Mouse (Mus musculus) neural tube, embryonic 11.5 days (tissue): ENCODE results near the gene 4933402J07Rik. TPM values are rescaled to one million over a fixed set of nuclear protein-coding genes. Genes with fewer than 3 reads are reported as not detected.
A peak's percentile ranks its signal among the peaks of the same experiment; 100 is the strongest.

Experiments
- ATAC-seq: fragments of 200-750 bp; cut with Nextera tagmentation; 2 replicates; pipeline ENCODE4 v1.8.0; 2017; ENCODE audit warnings: moderate number of reproducible peaks, mild to moderate bottlenecking, moderate TSS enrichment, moderate library complexity; ENCODE audit not compliant: insufficient read depth, low FRiP score, low TSS enrichment
- DNase-seq: peaks from one replicate; pipeline ENCODE4 v3.0.0-alpha.2; 2015; ENCODE audit warnings: low spot score
- H3K27ac ChIP-seq: fragments of 300-500 bp; sonication (generic); 2 replicates; pipeline ENCODE4 v1.5.1; 2014; ENCODE audit warnings: low read depth, mild to moderate bottlenecking, low read length
- H3K27me3 ChIP-seq: fragments of 300-500 bp; sonication (generic); 2 replicates; pipeline ENCODE4 v1.6.1; 2014; ENCODE audit warnings: mild to moderate bottlenecking, low read length, mixed read lengths; ENCODE audit not compliant: control insufficient read depth, insufficient read depth
- H3K36me3 ChIP-seq: fragments of 300-500 bp; sonication (generic); 2 replicates; pipeline ENCODE4 v1.6.1; 2014; ENCODE audit warnings: mild to moderate bottlenecking, low read length, moderate library complexity, mixed read lengths; ENCODE audit not compliant: control insufficient read depth, insufficient read depth
- H3K4me1 ChIP-seq: fragments of 300-500 bp; sonication (generic); 2 replicates; pipeline ENCODE4 v1.6.1; 2014; ENCODE audit warnings: low read length, mixed read lengths; ENCODE audit not compliant: control insufficient read depth, insufficient read depth
- H3K4me2 ChIP-seq: fragments of 300-500 bp; sonication (generic); 2 replicates; pipeline ENCODE4 v1.6.1; 2014; ENCODE audit warnings: low read depth, mild to moderate bottlenecking, moderate library complexity
- H3K4me3 ChIP-seq: fragments of 300-500 bp; sonication (generic); 2 replicates; pipeline ENCODE4 v1.5.1; 2014; ENCODE audit warnings: low read depth, low read length
- H3K9ac ChIP-seq: fragments of 300-500 bp; sonication (generic); 2 replicates; pipeline ENCODE4 v1.6.1; 2014; ENCODE audit warnings: mild to moderate bottlenecking, low read length
- H3K9me3 ChIP-seq: fragments of 300-500 bp; sonication (generic); 2 replicates; pipeline ENCODE4 v1.6.1; 2016; ENCODE audit warnings: low read length; ENCODE audit not compliant: control insufficient read depth
- WGBS: fragments of 180-500 bp; shearing (Covaris S2); extraction: QIAGEN DNeasy Blood & Tissue Kit; methylation state at CpG from one replicate; pipeline ENCODE4 v1.1.7; 2014; 5-methylcytosine and 5-hydroxymethylcytosine counted together
- polyA plus RNA-seq: library from polyadenylated mRNA; unstranded; fragments of >200 nt; fragmentation: Nextera tagmentation; extraction: Ambion mirVana; gene quantifications from 2 replicates; pipeline ENCODE4 v1.2.1, GENCODE M21; 2014

Gene 4933402J07Rik
- polyA plus RNA-seq, 1 experiment from 2014 or later = not detected

GRCm38 (mm10) chr8:87552801-87553200 is 10.9 kb upstream of the 4933402J07Rik start:
- H3K36me3 ChIP-seq = no peaks in the 10 kb centered on the region
- no peaks in the 10 kb centered on the region for H3K27me3 ChIP-seq
- no peak overlapping the region for H3K4me3 ChIP-seq
- no peak overlapping the region for H3K9ac ChIP-seq
- no peaks in the 10 kb centered on the region for H3K4me1 ChIP-seq
- DNase-seq (no peak), ATAC-seq (no peak)
- WGBS = 88% methylated on average over 1 of the region's 1 CpGs
- H3K27ac ChIP-seq = no peak overlapping the region
- no peaks in the 10 kb centered on the region for H3K9me3 ChIP-seq
- no peak overlapping the region for H3K4me2 ChIP-seq

GRCm38 (mm10) chr8:87560801-87561200 is 2.9 kb upstream of the 4933402J07Rik start:
- 84% methylated on average over 2 of the region's 2 CpGs for WGBS
- Histone ChIP-seq H3K4me1 (no peaks in the 10 kb centered on the region), H3K9ac (no peak overlapping the region), H3K27ac (no peak overlapping the region), H3K27me3 (no peaks in the 10 kb centered on the region), H3K4me2 (no peak overlapping the region), H3K4me3 (no peak overlapping the region), H3K36me3 (no peaks in the 10 kb centered on the region), H3K9me3 (no peaks in the 10 kb centered on the region)
- no peak for DNase-seq
- ATAC-seq = no peak

- ATAC-seq = no peak
- 88% methylated on average over 5 of the region's 5 CpGs for WGBS
- no peak overlapping the region for H3K4me3 ChIP-seq
These were observed 5.5 kb downstream of the 4933402J07Rik start for GRCm38 (mm10) chr8:87569203-87569602.

GRCm38 (mm10) chr8:87569706-87570563 is 6.3 kb downstream of the 4933402J07Rik start:
- no peak overlapping the region for H3K27ac ChIP-seq
- peak; percentile 38 for DNase-seq
- 34% methylated on average over 13 of the region's 13 CpGs for WGBS

More at GRCm38 (mm10) chr8:87569203-87569602, 5.5 kb downstream of the 4933402J07Rik start:
- Histone ChIP-seq H3K27me3 (no peaks in the 10 kb centered on the region), H3K9ac (no peak overlapping the region), H3K27ac (no peak overlapping the region), H3K4me2 (no peak overlapping the region), H3K36me3 (no peaks in the 10 kb centered on the region), H3K4me1 (peaks cover 3% of the 10 kb centered on the region; the same call in 1 of the 2 replicates), H3K9me3 (no peaks in the 10 kb centered on the region)
- DNase-seq = no peak

GRCm38 (mm10) chr8:87570564-87570855 is 6.9 kb downstream of the 4933402J07Rik start:
- Histone ChIP-seq H3K27me3 (no peaks in the 10 kb centered on the region), H3K36me3 (no peaks in the 10 kb centered on the region), H3K4me1 (peaks cover 3% of the 10 kb centered on the region; the same call in 1 of the 2 replicates), H3K27ac (no peak overlapping the region), H3K9me3 (no peaks in the 10 kb centered on the region), H3K9ac (peak overlapping the region; percentile 39), H3K4me2 (peak overlapping the region; percentile 47), H3K4me3 (peak overlapping the region; percentile 20; the same call in 1 of the 2 replicates)
- ATAC-seq = no peak
- DNase-seq = no peak
- WGBS = 2% methylated on average over 8 of the region's 8 CpGs

More at GRCm38 (mm10) chr8:87569706-87570563, 6.3 kb downstream of the 4933402J07Rik start:
- Histone ChIP-seq H3K4me3 (peak overlapping the region; percentile 20; the same call in 1 of the 2 replicates), H3K27me3 (no peaks in the 10 kb centered on the region), H3K36me3 (no peaks in the 10 kb centered on the region), H3K4me2 (peak overlapping the region; percentile 47), H3K9me3 (no peaks in the 10 kb centered on the region), H3K9ac (peak overlapping the region; percentile 39), H3K4me1 (peaks cover 3% of the 10 kb centered on the region; the same call in 1 of the 2 replicates)
- ATAC-seq = no peak

- WGBS = 9% methylated on average over 7 of the region's 7 CpGs
- no peaks in the 10 kb centered on the region for H3K36me3 ChIP-seq
- peak overlapping the region; percentile 39 for H3K9ac ChIP-seq
- H3K27ac ChIP-seq = no peak overlapping the region
- no peak for DNase-seq
- ATAC-seq = no peak
- no peaks in the 10 kb centered on the region for H3K9me3 ChIP-seq
- peak overlapping the region; percentile 47 for H3K4me2 ChIP-seq
- no peaks in the 10 kb centered on the region for H3K27me3 ChIP-seq
- H3K4me1 ChIP-seq = peaks cover 3% of the 10 kb centered on the region; the same call in 1 of the 2 replicates
- H3K4me3 ChIP-seq = peak overlapping the region; percentile 20; the same call in 1 of the 2 replicates
These were observed 7.2 kb downstream of the 4933402J07Rik start for GRCm38 (mm10) chr8:87570880-87571279.

GRCm38 (mm10) chr8:87594272-87594671 is 30.6 kb downstream of the 4933402J07Rik start:
- no peak overlapping the region for H3K27ac ChIP-seq
- no peak overlapping the region for H3K4me2 ChIP-seq
- no peak overlapping the region for H3K4me3 ChIP-seq
- H3K36me3 ChIP-seq = no peaks in the 10 kb centered on the region
- H3K9me3 ChIP-seq = no peaks in the 10 kb centered on the region
- no peaks in the 10 kb centered on the region for H3K4me1 ChIP-seq
- no peaks in the 10 kb centered on the region for H3K27me3 ChIP-seq
- no peak overlapping the region for H3K9ac ChIP-seq
- ATAC-seq = 0 out of 2 replicates have a peak, but pooled peaks have one; percentile 20
- WGBS = 0% methylated on average over 2 of the region's 2 CpGs
- peak; percentile 82 for DNase-seq

- Histone ChIP-seq H3K27me3 (no peaks in the 10 kb centered on the region), H3K27ac (no peak overlapping the region), H3K9me3 (no peaks in the 10 kb centered on the region), H3K4me1 (no peaks in the 10 kb centered on the region), H3K4me3 (no peak overlapping the region), H3K9ac (no peak overlapping the region), H3K4me2 (no peak overlapping the region), H3K36me3 (no peaks in the 10 kb centered on the region)
- DNase-seq = no peak
- ATAC-seq = no peak
- 74% methylated on average over 2 of the region's 2 CpGs for WGBS
These were observed 39.1 kb downstream of the 4933402J07Rik start for GRCm38 (mm10) chr8:87602731-87603130.

GRCm38 (mm10) chr8:87609110-87609509 is 45.5 kb downstream of the 4933402J07Rik start:
- DNase-seq (no peak), ATAC-seq (no peak)
- no peak overlapping the region for H3K9ac ChIP-seq
- H3K27ac ChIP-seq = no peak overlapping the region
- no peaks in the 10 kb centered on the region for H3K9me3 ChIP-seq
- no peaks in the 10 kb centered on the region for H3K27me3 ChIP-seq
- 95% methylated on average over 7 of the region's 7 CpGs for WGBS
- H3K4me2 ChIP-seq = no peak overlapping the region
- no peaks in the 10 kb centered on the region for H3K4me1 ChIP-seq
- no peaks in the 10 kb centered on the region for H3K36me3 ChIP-seq
- H3K4me3 ChIP-seq = no peak overlapping the region
